Mouse (Mus musculus): ENCODE data around the gene Kbtbd8. TPM values are rescaled to one million over a fixed set of nuclear protein-coding genes. Genes with fewer than 3 reads are reported as not detected.

Gene Kbtbd8
- total RNA-seq (2014; fragmentation: Nextera tagmentation): 8.6 and 9.1 TPM in 2 replicates
- total RNA-seq (2017): 16.2 and 17.0 TPM in 2 replicates
- 0.19 and 0.50 TPM in 2 replicates for polyA plus RNA-seq (2012)

DNA sequence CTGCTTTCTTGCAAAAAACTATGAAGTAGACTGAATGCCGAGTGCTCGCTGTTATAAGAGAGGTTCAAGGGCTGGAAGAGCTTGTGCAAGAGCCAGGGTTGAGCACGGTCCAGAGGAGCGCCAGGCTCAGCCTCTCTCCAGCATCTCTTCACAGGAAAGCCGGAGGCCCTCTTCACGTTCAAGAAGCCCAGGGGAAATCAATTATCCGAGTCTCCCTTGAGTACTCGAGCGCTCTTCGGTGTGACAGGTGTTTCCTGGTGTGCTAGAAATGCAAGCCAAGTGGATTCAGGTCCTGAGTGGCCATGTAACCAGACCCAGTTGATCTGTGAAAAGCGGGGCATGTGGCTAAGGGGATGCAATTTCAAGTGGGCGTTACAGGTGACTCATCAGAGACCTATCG is at the start of gene Kbtbd8:
TSS of gene Kbtbd8 (plus strand) at position 295 of the 400 bp plus-strand sequence.
- Histone ChIP-seq H3K36me3 (replicated peaks) (peaks cover 18% of the 10 kb centered on the region), H3K4me3 (ENCODE audit: low read depth, low read length) (peak within 1 kb of the TSS; percentile 94), H3K4me1 (ENCODE audit: insufficient read depth, low read depth, low read length) (peaks cover 26% of the 10 kb centered on the region), H3K9me3 (replicated peaks) (no peaks in the 10 kb centered on the region), H3K27me3 (ENCODE audit: insufficient read depth, low read length) (no peaks in the 10 kb centered on the region)
- no peak for DNase-seq (ENCODE audit: low spot score)
- no peak for ATAC-seq (ENCODE audit: extremely low read depth, insufficient number of reproducible peaks, low FRiP score, poor library complexity, severe bottlenecking)
- TF ChIP-seq TAL1 (conservative IDR thresholded peaks at IDR 0.05; ENCODE audit: low read depth, low read length) (no peak), CTCF (IDR thresholded peaks at IDR 0.05; ENCODE audit: low read depth, low read length) (no peak), POLR2AphosphoS5 (IDR thresholded peaks at IDR 0.05; ENCODE audit: insufficient replicate concordance, low read depth, low read length) (no peak), GATA2 (IDR thresholded peaks at IDR 0.05; ENCODE audit: borderline replicate concordance, low read depth, low read length) (no peak), GATA1 (IDR thresholded peaks at IDR 0.05; ENCODE audit: borderline replicate concordance, low read length) (no peak)

- Histone ChIP-seq H3K36me3 (replicated peaks) (no peaks in the 10 kb centered on the region), H3K27me3 (ENCODE audit: insufficient read depth, low read length) (no peaks in the 10 kb centered on the region), H3K4me3 (ENCODE audit: low read depth, low read length) (no peak overlapping the region), H3K4me1 (ENCODE audit: insufficient read depth, low read depth, low read length) (no peaks in the 10 kb centered on the region), H3K9me3 (replicated peaks) (no peaks in the 10 kb centered on the region)
- TF ChIP-seq TAL1 (conservative IDR thresholded peaks at IDR 0.05; ENCODE audit: low read depth, low read length): no peak
- no peak for TF ChIP-seq CTCF (IDR thresholded peaks at IDR 0.05; ENCODE audit: low read depth, low read length)
- TF ChIP-seq POLR2AphosphoS5 (IDR thresholded peaks at IDR 0.05; ENCODE audit: insufficient replicate concordance, low read depth, low read length): no peak
- TF ChIP-seq GATA2 (IDR thresholded peaks at IDR 0.05; ENCODE audit: borderline replicate concordance, low read depth, low read length): no peak
- DNase-seq (ENCODE audit: low spot score) (no peak), ATAC-seq (ENCODE audit: extremely low read depth, insufficient number of reproducible peaks, low FRiP score, poor library complexity, severe bottlenecking) (no peak)
Observed at GRCm38 (mm10) chr6:95069753-95070152, 47.3 kb upstream of the Kbtbd8 start.

DNA sequence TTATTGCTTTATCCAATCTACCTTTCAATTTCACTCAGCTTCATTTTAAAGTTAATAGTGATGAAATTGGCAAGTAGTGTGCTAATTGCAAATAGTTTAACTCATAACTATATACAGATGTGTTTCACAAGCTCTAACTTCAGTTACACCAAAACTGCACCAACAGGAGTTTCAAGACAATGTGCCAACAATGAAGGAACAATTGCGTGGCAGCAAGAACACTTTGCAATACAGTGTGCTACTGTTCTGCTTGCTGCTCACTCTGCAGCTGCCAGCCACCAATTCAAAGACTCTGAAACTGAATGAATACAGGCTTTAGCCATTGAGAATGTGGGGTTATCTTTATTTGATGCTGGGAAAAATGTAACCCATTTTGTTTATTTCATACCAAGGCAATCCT is 31.8 kb upstream of the Kbtbd8 start:
- no peak for DNase-seq (ENCODE audit: low spot score)
- H3K27me3 ChIP-seq (ENCODE audit: insufficient read depth, low read length): no peaks in the 10 kb centered on the region
- no peak for ATAC-seq (ENCODE audit: extremely low read depth, insufficient number of reproducible peaks, low FRiP score, poor library complexity, severe bottlenecking)
- H3K36me3 ChIP-seq (replicated peaks): no peaks in the 10 kb centered on the region
- H3K4me1 ChIP-seq (ENCODE audit: insufficient read depth, low read depth, low read length): no peaks in the 10 kb centered on the region
- no peaks in the 10 kb centered on the region for H3K9me3 ChIP-seq (replicated peaks)
- H3K4me3 ChIP-seq (ENCODE audit: low read depth, low read length): no peak overlapping the region
- TF ChIP-seq TAL1 (conservative IDR thresholded peaks at IDR 0.05; ENCODE audit: low read depth, low read length) (no peak), GATA1 (IDR thresholded peaks at IDR 0.05; ENCODE audit: borderline replicate concordance, low read length) (no peak), POLR2AphosphoS5 (IDR thresholded peaks at IDR 0.05; ENCODE audit: insufficient replicate concordance, low read depth, low read length) (no peak), CTCF (IDR thresholded peaks at IDR 0.05; ENCODE audit: low read depth, low read length) (no peak), GATA2 (IDR thresholded peaks at IDR 0.05; ENCODE audit: borderline replicate concordance, low read depth, low read length) (no peak)

- no peaks in the 10 kb centered on the region for H3K4me1 ChIP-seq (ENCODE audit: insufficient read depth, low read depth, low read length)
- ATAC-seq (ENCODE audit: extremely low read depth, insufficient number of reproducible peaks, low FRiP score, poor library complexity, severe bottlenecking) (no peak), DNase-seq (ENCODE audit: low spot score) (no peak)
- H3K4me3 ChIP-seq (ENCODE audit: low read depth, low read length): no peak overlapping the region
- TF ChIP-seq CTCF (IDR thresholded peaks at IDR 0.05; ENCODE audit: low read depth, low read length): no peak
- H3K36me3 ChIP-seq (replicated peaks): no peaks in the 10 kb centered on the region
- no peaks in the 10 kb centered on the region for H3K27me3 ChIP-seq (ENCODE audit: insufficient read depth, low read length)
- H3K9me3 ChIP-seq (replicated peaks): no peaks in the 10 kb centered on the region
Observed at GRCm38 (mm10) chr6:95087154-95087846, 29.7 kb upstream of the Kbtbd8 start.

DNA sequence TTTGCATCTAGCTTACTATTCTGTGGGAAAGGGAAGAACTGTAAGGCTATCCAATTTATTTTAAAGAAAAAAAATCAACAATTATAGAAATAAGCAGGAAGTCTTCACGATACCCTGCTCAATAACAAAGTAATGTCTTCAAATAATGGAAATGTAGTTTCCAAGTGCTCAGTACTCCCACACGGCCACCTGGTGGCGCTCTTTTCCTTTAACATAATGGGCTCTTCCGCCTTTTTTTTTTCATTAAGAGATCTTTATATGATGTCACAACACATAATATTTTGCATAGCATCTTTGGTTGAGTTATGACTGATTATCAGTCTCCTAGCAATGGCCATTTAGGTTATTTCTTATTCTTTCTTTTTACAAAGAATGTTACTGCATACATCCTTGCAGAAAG is 29.0 kb upstream of the Kbtbd8 start:
- no peak for DNase-seq (ENCODE audit: low spot score)

DNA sequence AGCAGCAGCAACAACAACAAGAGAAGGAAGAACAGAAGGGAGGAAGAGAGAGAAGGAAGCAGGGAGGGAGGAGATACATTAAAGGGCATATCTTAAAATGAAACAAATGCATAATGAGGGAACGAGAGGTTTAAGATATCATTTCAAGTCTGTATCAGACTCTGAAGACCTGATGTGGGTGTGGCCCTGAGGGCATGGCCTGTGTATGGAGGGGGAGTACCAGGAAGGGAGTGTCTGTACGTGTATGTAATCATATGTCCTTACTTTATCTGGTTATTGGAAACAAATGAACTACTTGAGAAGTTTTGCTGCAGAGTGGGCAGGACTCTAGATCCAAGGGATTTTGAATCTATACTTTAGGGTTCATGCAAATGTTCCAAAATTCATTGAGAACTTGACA is 22.3 kb upstream of the Kbtbd8 start:
- no peaks in the 10 kb centered on the region for H3K36me3 ChIP-seq (replicated peaks)
- TF ChIP-seq CTCF (IDR thresholded peaks at IDR 0.05; ENCODE audit: low read depth, low read length) (no peak), GATA2 (IDR thresholded peaks at IDR 0.05; ENCODE audit: borderline replicate concordance, low read depth, low read length) (no peak), GATA1 (IDR thresholded peaks at IDR 0.05; ENCODE audit: borderline replicate concordance, low read length) (no peak), TAL1 (conservative IDR thresholded peaks at IDR 0.05; ENCODE audit: low read depth, low read length) (no peak), POLR2AphosphoS5 (IDR thresholded peaks at IDR 0.05; ENCODE audit: insufficient replicate concordance, low read depth, low read length) (no peak)
- H3K9me3 ChIP-seq (replicated peaks): no peaks in the 10 kb centered on the region
- peaks cover 6% of the 10 kb centered on the region; the same call in 1 of the 2 replicates for H3K27me3 ChIP-seq (ENCODE audit: insufficient read depth, low read length)
- DNase-seq (ENCODE audit: low spot score): no peak
- H3K4me3 ChIP-seq (ENCODE audit: low read depth, low read length): no peak overlapping the region
- peaks cover 4% of the 10 kb centered on the region for H3K4me1 ChIP-seq (ENCODE audit: insufficient read depth, low read depth, low read length)
- no peak for ATAC-seq (ENCODE audit: extremely low read depth, insufficient number of reproducible peaks, low FRiP score, poor library complexity, severe bottlenecking)

More for the DNA sequence above, 29.0 kb upstream of the Kbtbd8 start:
- H3K4me3 ChIP-seq (ENCODE audit: low read depth, low read length): no peak overlapping the region
- ATAC-seq (ENCODE audit: extremely low read depth, insufficient number of reproducible peaks, low FRiP score, poor library complexity, severe bottlenecking): no peak
- H3K4me1 ChIP-seq (ENCODE audit: insufficient read depth, low read depth, low read length): no peaks in the 10 kb centered on the region
- no peaks in the 10 kb centered on the region for H3K9me3 ChIP-seq (replicated peaks)
- peaks cover under 1% of the 10 kb centered on the region; the same call in 1 of the 2 replicates for H3K27me3 ChIP-seq (ENCODE audit: insufficient read depth, low read length)
- no peak for TF ChIP-seq GATA2 (IDR thresholded peaks at IDR 0.05; ENCODE audit: borderline replicate concordance, low read depth, low read length)
- 0 out of 2 replicates have a peak, but pooled peaks have one; percentile 20 for TF ChIP-seq CTCF (IDR thresholded peaks at IDR 0.05; ENCODE audit: low read depth, low read length)
- no peaks in the 10 kb centered on the region for H3K36me3 ChIP-seq (replicated peaks)

All from G1E (cell line).